Mouse (Mus musculus): ENCODE measurements around the gene Chst4.

GRCm38 (mm10) chr8:109990224-109990623 is 49.3 kb downstream of the Chst4 start, which contains the start of gene Tat:
- no peak for TF ChIP-seq GATA1 (IDR thresholded peaks at IDR 0.05; ENCODE audit: borderline replicate concordance, low read length)
- no peak for TF ChIP-seq FLI1 (IDR thresholded peaks at IDR 0.05; ENCODE audit: low read length)

Measured in megakaryocyte, embryonic 14.5 days (primary cell).